Mouse (Mus musculus): ENCODE measurements around the gene Itga5. TPM values are rescaled to one million over a fixed set of nuclear protein-coding genes. Genes with fewer than 3 reads are reported as not detected.

Itga5 gene
- polyA plus RNA-seq, 1 experiment from 2014 or later, result 21.2 TPM

- no peak overlapping the region for H3K4me2 ChIP-seq (replicated peaks)
- ATAC-seq (ENCODE audit: low FRiP score, low read depth), result no peak
- H3K4me1 ChIP-seq, result peaks cover 33% of the 10 kb centered on the region
- H3K9ac ChIP-seq (replicated peaks), result no peak overlapping the region
- no peak overlapping the region for H3K4me3 ChIP-seq
- no peaks in the 10 kb centered on the region for H3K36me3 ChIP-seq
- 92% methylated on average over 6 of the region's 7 CpGs for WGBS
- H3K9me3 ChIP-seq, result no peaks in the 10 kb centered on the region
- H3K27me3 ChIP-seq, result peaks cover 7% of the 10 kb centered on the region; the same call in 1 of the 2 replicates
- H3K27ac ChIP-seq (replicated peaks), result no peak overlapping the region
Measured at GRCm38 (mm10) chr15:103362333-103362732, 4.2 kb downstream of the Itga5 start.

- H3K36me3 ChIP-seq, result no peaks in the 10 kb centered on the region
- H3K27me3 ChIP-seq, result peaks cover 1% of the 10 kb centered on the region; the same call in 1 of the 2 replicates
- H3K9me3 ChIP-seq, result no peaks in the 10 kb centered on the region
- ATAC-seq (ENCODE audit: low FRiP score, low read depth), result no peak
- WGBS, result 79% methylated on average over 1 of the region's 1 CpGs
- peaks cover 23% of the 10 kb centered on the region for H3K4me1 ChIP-seq
- no peak overlapping the region for H3K4me3 ChIP-seq
- no peak overlapping the region for H3K27ac ChIP-seq (replicated peaks)
- no peak overlapping the region for H3K9ac ChIP-seq (replicated peaks)
- H3K4me2 ChIP-seq (replicated peaks), result no peak overlapping the region
Measured at GRCm38 (mm10) chr15:103361269-103361668, 5.3 kb downstream of the Itga5 start.

GRCm38 (mm10) chr15:103359869-103360602 lies 6.5 kb downstream of the Itga5 start:
- Histone ChIP-seq H3K36me3 (no peaks in the 10 kb centered on the region), H3K4me2 (replicated peaks) (no peak overlapping the region), H3K27me3 (no peaks in the 10 kb centered on the region), H3K4me1 (peaks cover 10% of the 10 kb centered on the region), H3K9ac (replicated peaks) (no peak overlapping the region), H3K27ac (replicated peaks) (no peak overlapping the region), H3K4me3 (no peak overlapping the region), H3K9me3 (no peaks in the 10 kb centered on the region)
- no peak for ATAC-seq (ENCODE audit: low FRiP score, low read depth)
- 89% methylated on average over 5 of the region's 5 CpGs for WGBS

- peaks cover 3% of the 10 kb centered on the region; the same call in 1 of the 2 replicates for H3K36me3 ChIP-seq
- H3K9ac ChIP-seq (replicated peaks), result no peak overlapping the region
- WGBS, result 57% methylated on average over 1 of the region's 1 CpGs
- H3K27me3 ChIP-seq, result no peaks in the 10 kb centered on the region
- H3K4me1 ChIP-seq, result 0 out of 2 replicates have a peak, but pooled peaks cover 1% of the 10 kb centered on the region
- no peak overlapping the region for H3K27ac ChIP-seq (replicated peaks)
- H3K9me3 ChIP-seq, result no peaks in the 10 kb centered on the region
- H3K4me2 ChIP-seq (replicated peaks), result no peak overlapping the region
- no peak overlapping the region for H3K4me3 ChIP-seq
- no peak for ATAC-seq (ENCODE audit: low FRiP score, low read depth)
Measured at GRCm38 (mm10) chr15:103359122-103359510, 7.4 kb downstream of the Itga5 start.

GRCm38 (mm10) chr15:103358278-103359121 lies 8.1 kb downstream of the Itga5 start:
- no peaks in the 10 kb centered on the region for H3K27me3 ChIP-seq
- no peak overlapping the region for H3K4me2 ChIP-seq (replicated peaks)
- no peaks in the 10 kb centered on the region for H3K9me3 ChIP-seq
- 40% methylated on average over 4 of the region's 4 CpGs for WGBS
- no peak overlapping the region for H3K4me3 ChIP-seq
- H3K36me3 ChIP-seq, result peaks cover 7% of the 10 kb centered on the region
- no peak overlapping the region for H3K9ac ChIP-seq (replicated peaks)
- no peak for ATAC-seq (ENCODE audit: low FRiP score, low read depth)
- no peaks in the 10 kb centered on the region for H3K4me1 ChIP-seq
- H3K27ac ChIP-seq (replicated peaks), result no peak overlapping the region

- Histone ChIP-seq H3K4me1 (no peaks in the 10 kb centered on the region), H3K9ac (replicated peaks) (no peak overlapping the region), H3K4me2 (replicated peaks) (no peak overlapping the region), H3K36me3 (peaks cover 7% of the 10 kb centered on the region), H3K9me3 (no peaks in the 10 kb centered on the region), H3K27me3 (no peaks in the 10 kb centered on the region), H3K27ac (replicated peaks) (no peak overlapping the region), H3K4me3 (no peak overlapping the region)
- 86% methylated on average over 4 of the region's 4 CpGs for WGBS
- no peak for ATAC-seq (ENCODE audit: low FRiP score, low read depth)
Measured at GRCm38 (mm10) chr15:103357817-103358216, 8.7 kb downstream of the Itga5 start.

GRCm38 (mm10) chr15:103356130-103356529 lies 10.4 kb downstream of the Itga5 start:
- H3K9ac ChIP-seq (replicated peaks), result no peak overlapping the region
- no peak overlapping the region for H3K27ac ChIP-seq (replicated peaks)
- H3K4me3 ChIP-seq, result no peak overlapping the region
- no peaks in the 10 kb centered on the region for H3K27me3 ChIP-seq
- no peaks in the 10 kb centered on the region for H3K4me1 ChIP-seq
- no peak for ATAC-seq (ENCODE audit: low FRiP score, low read depth)
- peaks cover 19% of the 10 kb centered on the region for H3K36me3 ChIP-seq
- WGBS, result 85% methylated on average over 4 of the region's 4 CpGs
- H3K9me3 ChIP-seq, result no peaks in the 10 kb centered on the region
- no peak overlapping the region for H3K4me2 ChIP-seq (replicated peaks)

- Histone ChIP-seq H3K4me1 (no peaks in the 10 kb centered on the region), H3K9me3 (no peaks in the 10 kb centered on the region), H3K27ac (replicated peaks) (no peak overlapping the region), H3K36me3 (peaks cover 26% of the 10 kb centered on the region), H3K4me3 (no peak overlapping the region), H3K27me3 (no peaks in the 10 kb centered on the region), H3K4me2 (replicated peaks) (no peak overlapping the region), H3K9ac (replicated peaks) (no peak overlapping the region)
- WGBS, result 88% methylated on average over 4 of the region's 4 CpGs
- no peak for ATAC-seq (ENCODE audit: low FRiP score, low read depth)
Measured at GRCm38 (mm10) chr15:103355420-103355819, 11.1 kb downstream of the Itga5 start.

GRCm38 (mm10) chr15:103354690-103355089 lies 11.9 kb downstream of the Itga5 start:
- no peak for ATAC-seq (ENCODE audit: low FRiP score, low read depth)
- Histone ChIP-seq H3K9me3 (no peaks in the 10 kb centered on the region), H3K27me3 (no peaks in the 10 kb centered on the region), H3K27ac (replicated peaks) (no peak overlapping the region), H3K4me3 (no peak overlapping the region), H3K36me3 (peaks cover 33% of the 10 kb centered on the region), H3K4me2 (replicated peaks) (no peak overlapping the region), H3K4me1 (no peaks in the 10 kb centered on the region), H3K9ac (replicated peaks) (no peak overlapping the region)
- 89% methylated on average over 2 of the region's 2 CpGs for whole genome bisulfite sequencing

GRCm38 (mm10) chr15:103353511-103354256 lies 12.9 kb downstream of the Itga5 start:
- Histone ChIP-seq H3K9ac (replicated peaks) (no peak overlapping the region), H3K4me1 (no peaks in the 10 kb centered on the region), H3K4me3 (no peak overlapping the region), H3K9me3 (no peaks in the 10 kb centered on the region), H3K36me3 (peaks cover 36% of the 10 kb centered on the region), H3K27ac (replicated peaks) (no peak overlapping the region), H3K27me3 (no peaks in the 10 kb centered on the region), H3K4me2 (replicated peaks) (no peak overlapping the region)
- WGBS, result 96% methylated on average over 11 of the region's 11 CpGs
- ATAC-seq (ENCODE audit: low FRiP score, low read depth), result no peak; the same call in 1 of the 2 replicates

GRCm38 (mm10) chr15:103352856-103353255 lies 13.7 kb downstream of the Itga5 start:
- no peak overlapping the region for H3K9ac ChIP-seq (replicated peaks)
- no peaks in the 10 kb centered on the region for H3K27me3 ChIP-seq
- H3K27ac ChIP-seq (replicated peaks), result no peak overlapping the region
- ATAC-seq (ENCODE audit: low FRiP score, low read depth), result peak; percentile 58
- H3K4me3 ChIP-seq, result no peak overlapping the region
- no peak overlapping the region for H3K4me2 ChIP-seq (replicated peaks)
- no peaks in the 10 kb centered on the region for H3K4me1 ChIP-seq
- WGBS, result 39% methylated on average over 4 of the region's 4 CpGs
- H3K36me3 ChIP-seq, result peaks cover 36% of the 10 kb centered on the region
- no peaks in the 10 kb centered on the region for H3K9me3 ChIP-seq

- Histone ChIP-seq H3K27ac (replicated peaks) (no peak overlapping the region), H3K9me3 (no peaks in the 10 kb centered on the region), H3K9ac (replicated peaks) (no peak overlapping the region), H3K27me3 (no peaks in the 10 kb centered on the region), H3K4me2 (replicated peaks) (no peak overlapping the region), H3K36me3 (peaks cover 42% of the 10 kb centered on the region), H3K4me1 (no peaks in the 10 kb centered on the region; the same call in 1 of the 2 replicates), H3K4me3 (no peak overlapping the region)
- ATAC-seq (ENCODE audit: low FRiP score, low read depth), result no peak
- WGBS, result 4% methylated on average over 2 of the region's 2 CpGs
Measured at GRCm38 (mm10) chr15:103347275-103347684, 19.3 kb downstream of the Itga5 start.
